Mouse (Mus musculus): ENCODE measurements around the gene Reg2. TPM values are rescaled to one million over a fixed set of nuclear protein-coding genes. Genes with fewer than 3 reads are reported as not detected.

The Reg2 gene
- polyA plus RNA-seq (2015; fragmentation: Nextera tagmentation; extraction: Ambion mirVana), result not detected in 2 replicates

DNA sequence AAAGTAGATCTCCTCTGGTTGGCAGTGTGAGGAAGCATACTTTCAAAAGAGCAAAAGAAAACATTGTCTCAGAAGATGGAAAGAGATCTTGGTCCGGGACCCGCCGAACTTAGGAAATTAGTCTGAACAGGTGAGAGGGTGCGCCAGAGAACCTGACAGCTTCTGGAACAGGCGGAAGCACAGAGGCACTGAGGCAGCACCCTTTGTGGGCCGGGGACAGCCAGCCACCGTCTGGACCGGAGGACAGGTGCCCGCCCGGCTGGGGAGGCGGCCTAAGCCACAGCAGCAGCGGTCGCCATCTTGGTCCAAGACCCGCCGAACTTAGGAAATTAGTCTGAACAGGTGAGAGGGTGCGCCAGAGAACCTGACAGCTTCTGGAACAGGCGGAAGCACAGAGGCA lies at the start of gene Reg2:
Gene Reg2, plus strand, starts transcription at position 301 of the 400 bp plus-strand sequence.

DNA sequence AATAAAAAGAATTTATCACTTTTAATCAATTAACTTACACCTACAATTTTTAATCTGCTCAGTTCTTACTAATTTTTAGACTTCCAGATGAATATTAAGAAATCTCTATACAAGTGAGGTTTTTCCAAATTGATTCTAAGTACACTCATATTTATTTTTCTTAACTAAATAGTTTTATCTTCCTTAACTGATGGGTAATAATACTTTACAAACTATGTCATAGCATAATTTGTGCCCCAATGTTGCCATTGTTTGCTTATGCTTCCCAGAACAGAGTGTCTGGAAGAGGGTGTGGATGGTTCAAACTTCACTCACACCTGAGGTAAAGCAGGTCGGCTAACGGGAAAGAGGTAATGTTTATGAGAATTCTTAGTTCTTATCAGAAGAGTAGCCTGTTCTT lies 25.1 kb upstream of the Reg2 start, which contains the start of gene Reg3b:
Gene Reg3b, plus strand, starts transcription at position 301 of the 400 bp plus-strand sequence.

DNA sequence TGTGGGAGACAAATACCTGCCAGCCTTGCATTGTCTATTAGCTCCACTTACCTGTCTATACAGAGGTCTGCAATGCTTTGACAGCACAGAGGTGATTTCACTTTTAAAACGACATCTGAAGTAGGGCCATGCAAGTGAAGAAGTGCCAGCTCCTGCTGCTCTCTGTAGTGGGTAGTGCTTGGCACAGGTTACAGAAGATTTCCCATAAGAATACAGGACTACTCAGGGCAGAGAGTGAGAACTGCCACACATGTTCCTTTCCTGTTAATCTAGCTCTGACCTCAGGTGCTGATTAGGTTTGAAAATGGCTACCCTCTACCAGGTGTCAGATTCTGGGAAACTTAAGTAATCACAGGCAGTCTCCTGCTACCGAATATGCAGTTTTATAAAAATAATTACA lies 16.7 kb upstream of the Reg2 start, which contains the start of gene Reg3d:
Gene Reg3d, minus strand, starts transcription at position 101 of the 400 bp plus-strand sequence.

DNA sequence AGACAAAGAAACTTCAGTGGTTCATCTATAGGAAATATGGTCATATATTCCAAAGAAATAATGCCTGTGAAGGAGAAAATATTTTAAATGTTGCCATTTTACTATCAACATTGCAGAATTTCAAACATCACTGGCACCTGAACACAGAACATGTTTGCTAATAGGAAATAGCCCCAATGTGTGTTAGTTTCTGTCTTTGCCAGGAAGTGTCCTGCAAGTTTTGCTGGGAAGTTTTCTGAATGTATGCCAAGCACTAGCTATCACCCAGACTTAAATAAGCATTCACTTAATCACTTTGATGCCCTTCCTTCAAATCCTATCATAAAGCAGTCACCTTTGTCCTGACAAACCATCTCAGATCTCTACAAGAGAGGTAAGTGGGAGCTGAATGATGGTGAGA lies 15.0 kb upstream of the Reg2 start, which contains the start of gene Reg3a:
Gene Reg3a, plus strand, starts transcription at position 301 of the 400 bp plus-strand sequence.

DNA sequence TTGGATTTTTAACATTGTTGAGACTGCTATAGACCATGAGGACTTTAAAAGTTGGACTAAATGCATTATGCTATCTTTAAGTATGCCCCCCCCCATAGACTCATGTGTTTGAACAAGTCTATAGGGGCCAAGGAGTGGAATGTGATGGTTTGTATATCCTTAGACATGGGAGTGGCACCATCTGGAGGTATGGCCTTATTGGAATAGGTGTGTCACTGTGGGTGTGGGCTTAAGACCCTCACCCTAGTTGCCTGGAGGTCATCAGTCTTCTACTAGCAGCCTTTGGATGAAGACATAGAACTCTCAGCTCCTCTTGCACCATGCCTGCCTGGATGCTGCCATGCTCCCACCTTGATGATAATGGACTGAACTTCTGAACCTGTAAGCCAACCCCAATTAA lies 27.0 kb downstream of the Reg2 start, which contains the start of gene Reg1:
Gene Reg1, plus strand, starts transcription at position 301 of the 400 bp plus-strand sequence.

Other genes starting within 250 kb of the Reg2 start
- 0.53 TPM in 1 of 2 replicates, not detected in the other for gene Reg3b, start 25.0 kb upstream of the Reg2 start, polyA plus RNA-seq (2015; fragmentation: Nextera tagmentation; extraction: Ambion mirVana)
- 0.29 TPM in 1 of 2 replicates, not detected in the other for gene Reg3d, start 16.8 kb upstream of the Reg2 start, polyA plus RNA-seq (2015; fragmentation: Nextera tagmentation; extraction: Ambion mirVana)
- not detected in 2 replicates for gene Reg3a, start 14.9 kb upstream of the Reg2 start, polyA plus RNA-seq (2015; fragmentation: Nextera tagmentation; extraction: Ambion mirVana)
- gene Reg1, start 27.1 kb downstream of the Reg2 start, polyA plus RNA-seq (2015; fragmentation: Nextera tagmentation; extraction: Ambion mirVana), result 4.1 and 22.5 TPM in 2 replicates
- not detected in 2 replicates for gene Reg3g, start 73.2 kb downstream of the Reg2 start, polyA plus RNA-seq (2015; fragmentation: Nextera tagmentation; extraction: Ambion mirVana)

Measured in spleen, postnatal 0 days (tissue).